Mouse (Mus musculus) MEL (cell line): Measurements from ENCODE around the gene 4931409K22Rik. TPM values are rescaled to one million over a fixed set of nuclear protein-coding genes. Genes with fewer than 3 reads are reported as not detected.

Source experiments
- DNase-seq: peaks from one replicate; pipeline ENCODE4 v3.0.0; 2011; ENCODE audit warnings: low read depth, low spot score
- H3K27ac ChIP-seq: 2 replicates; pipeline ENCODE4 v1.5.1; 2012; ENCODE audit warnings: low read depth, mild to moderate bottlenecking, control low read depth, low read length, moderate library complexity; ENCODE audit not compliant: control insufficient read depth
- H3K27me3 ChIP-seq, 2 experiments: fragments of 150-350 bp in 1 of 2; sonication (generic) in 1 of 2; 2 replicates each; pipeline ENCODE4 v1.6.1; 2012; ENCODE audit warnings: low read length in 2 of 2, mild to moderate bottlenecking in 2 of 2, improper control_type of control experiment in 1 of 2, moderate library complexity in 1 of 2; ENCODE audit not compliant: insufficient read depth in 2 of 2, control insufficient read depth in 1 of 2
- H3K36me3 ChIP-seq, 2 experiments: 2 replicates each; pipeline ENCODE4 v1.6.1; 2012 to 2014; ENCODE audit warnings: low read length in 2 of 2, improper control_type of control experiment in 1 of 2, inconsistent platforms in 1 of 2, mild to moderate bottlenecking in 1 of 2; ENCODE audit not compliant: insufficient read depth in 2 of 2, control insufficient read depth in 1 of 2
- H3K4me1 ChIP-seq, 2 experiments: fragments of 150-350 bp in 1 of 2; sonication (generic) in 1 of 2; 2 replicates each; pipeline ENCODE4 v1.6.1; 2012; ENCODE audit warnings: low read length in 2 of 2, improper control_type of control experiment in 1 of 2, mild to moderate bottlenecking in 1 of 2; ENCODE audit not compliant: insufficient read depth in 2 of 2, control insufficient read depth in 1 of 2
- H3K4me3 ChIP-seq, 2 experiments: fragments of 150-350 bp in 1 of 2; sonication (generic) in 1 of 2; 2 replicates each; pipeline ENCODE4 v1.5.1; 2012; ENCODE audit warnings: low read depth in 2 of 2, low read length in 2 of 2, mild to moderate bottlenecking in 2 of 2, moderate library complexity in 2 of 2, control low read depth in 1 of 2, improper control_type of control experiment in 1 of 2; ENCODE audit not compliant: control insufficient read depth in 1 of 2, insufficient read depth in 1 of 2
- H3K79me2 ChIP-seq: 2 replicates; pipeline ENCODE4 v1.6.1; 2012; ENCODE audit warnings: mild to moderate bottlenecking, low read length, moderate library complexity; ENCODE audit not compliant: control insufficient read depth, poor library complexity, insufficient read depth
- H3K9ac ChIP-seq: 2 replicates; pipeline ENCODE4 v1.6.1; 2012; ENCODE audit warnings: low read depth, mild to moderate bottlenecking, control low read depth, low read length, moderate library complexity; ENCODE audit not compliant: control insufficient read depth, poor library complexity, severe bottlenecking
- H3K9me3 ChIP-seq: fragments of 150-350 bp; sonication (generic); replicated peaks from 2 replicates; pipeline ENCODE4 v1.6.1; 2012; ENCODE audit warnings: mild to moderate bottlenecking, low read length, improper control_type of control experiment, moderate library complexity; ENCODE audit not compliant: insufficient read depth
- CHD2 ChIP-seq: IDR thresholded peaks from 2 replicates; pipeline ENCODE4 v1.6.1; 2011; ENCODE audit warnings: low read length, improper control_type of control experiment
- CTCF ChIP-seq, 3 experiments: IDR thresholded peaks in 2 of 3; conservative IDR thresholded peaks in 1 of 3; 2 replicates each; pipeline ENCODE4 v1.5.1; 2011 to 2012; ENCODE audit warnings: low read length in 3 of 3, low read depth in 2 of 3, mild to moderate bottlenecking in 2 of 3, improper control_type of control experiment in 1 of 3, inconsistent platforms in 1 of 3, mixed read lengths in 1 of 3, moderate library complexity in 1 of 3; ENCODE audit not compliant: control insufficient read depth in 1 of 3, insufficient read depth in 1 of 3, poor library complexity in 1 of 3, severe bottlenecking in 1 of 3
- E2F4 ChIP-seq: IDR thresholded peaks from 2 replicates; pipeline ENCODE4 v1.6.1; 2011; ENCODE audit warnings: low read depth, low read length, improper control_type of control experiment, borderline replicate concordance
- ELF1 ChIP-seq: IDR thresholded peaks from 2 replicates; pipeline ENCODE4 v1.6.1; 2014; ENCODE audit warnings: low read depth, mild to moderate bottlenecking, inconsistent platforms, low read length, improper control_type of control experiment, moderate library complexity
- GATA1 ChIP-seq: IDR thresholded peaks from 2 replicates; pipeline ENCODE4 v1.6.1; 2011; ENCODE audit warnings: low read depth, low read length, improper control_type of control experiment
- HCFC1 ChIP-seq: IDR thresholded peaks from 2 replicates; pipeline ENCODE4 v1.6.1; 2012; ENCODE audit warnings: low read depth, mild to moderate bottlenecking, inconsistent platforms, low read length, improper control_type of control experiment, moderate library complexity
- MXI1 ChIP-seq: IDR thresholded peaks from 2 replicates; pipeline ENCODE4 v1.6.1; 2011; ENCODE audit warnings: mild to moderate bottlenecking, low read depth, low read length, improper control_type of control experiment
- MYB ChIP-seq: IDR thresholded peaks from 2 replicates; pipeline ENCODE4 v1.6.1; 2011; ENCODE audit warnings: mild to moderate bottlenecking, low read depth, low read length, improper control_type of control experiment
- NELFE ChIP-seq: IDR thresholded peaks from 2 replicates; pipeline ENCODE4 v1.6.1; 2011; ENCODE audit warnings: low read depth, low read length, improper control_type of control experiment
- NRF1 ChIP-seq: IDR thresholded peaks from 2 replicates; pipeline ENCODE4 v1.6.1; 2014; ENCODE audit warnings: low read depth, mild to moderate bottlenecking, inconsistent platforms, low read length, improper control_type of control experiment, moderate library complexity; ENCODE audit not compliant: poor library complexity, insufficient read depth, severe bottlenecking
- POLR2A ChIP-seq, 2 experiments: IDR thresholded peaks; 2 replicates each; pipeline ENCODE4 v1.6.1; 2011 to 2012; ENCODE audit warnings: low read length in 2 of 2, mild to moderate bottlenecking in 2 of 2, control low read depth in 1 of 2, improper control_type of control experiment in 1 of 2, low read depth in 1 of 2, moderate library complexity in 1 of 2; ENCODE audit not compliant: control insufficient read depth in 1 of 2, insufficient read depth in 1 of 2, poor library complexity in 1 of 2
- POLR2AphosphoS2 ChIP-seq: IDR thresholded peaks from 2 replicates; pipeline ENCODE4 v1.6.1; 2011; ENCODE audit warnings: low read length, improper control_type of control experiment
- RAD21 ChIP-seq: IDR thresholded peaks from 2 replicates; pipeline ENCODE4 v1.6.1; 2011; ENCODE audit warnings: mild to moderate bottlenecking, low read depth, low read length, improper control_type of control experiment
- SMC3 ChIP-seq: IDR thresholded peaks from 2 replicates; pipeline ENCODE4 v1.6.1; 2011; ENCODE audit warnings: low read depth, low read length, improper control_type of control experiment
- TAL1 ChIP-seq: IDR thresholded peaks from 2 replicates; pipeline ENCODE4 v1.6.1; 2012; ENCODE audit warnings: mild to moderate bottlenecking, inconsistent platforms, low read length, moderate library complexity, mixed read lengths
- TBP ChIP-seq: IDR thresholded peaks from 2 replicates; pipeline ENCODE4 v1.8.0; 2011; ENCODE audit warnings: low read depth, low read length, improper control_type of control experiment
- UBTF ChIP-seq: IDR thresholded peaks from 2 replicates; pipeline ENCODE4 v1.6.1; 2012; ENCODE audit warnings: low read depth, mild to moderate bottlenecking, inconsistent platforms, low read length, improper control_type of control experiment, moderate library complexity, borderline replicate concordance; ENCODE audit not compliant: insufficient read depth
- USF2 ChIP-seq, 2 experiments: IDR thresholded peaks; 2 replicates each; pipeline ENCODE4 v1.6.1; 2011 to 2012; ENCODE audit warnings: improper control_type of control experiment in 2 of 2, low read length in 2 of 2, borderline replicate concordance in 1 of 2, inconsistent platforms in 1 of 2, low read depth in 1 of 2, mild to moderate bottlenecking in 1 of 2; ENCODE audit not compliant: insufficient read depth in 1 of 2
- ZC3H11A ChIP-seq: IDR thresholded peaks from 2 replicates; pipeline ENCODE4 v1.6.1; 2012; ENCODE audit warnings: low read depth, mild to moderate bottlenecking, inconsistent platforms, low read length, improper control_type of control experiment
- ZKSCAN1 ChIP-seq: IDR thresholded peaks from 2 replicates; pipeline ENCODE4 v1.6.1; 2012; ENCODE audit warnings: low read depth, mild to moderate bottlenecking, inconsistent platforms, low read length, improper control_type of control experiment, moderate library complexity
- ZNF384 ChIP-seq: IDR thresholded peaks from 2 replicates; pipeline ENCODE4 v1.6.1; 2012; ENCODE audit warnings: low read depth, mild to moderate bottlenecking, inconsistent platforms, low read length, improper control_type of control experiment
- polyA plus RNA-seq, 2 experiments: library from polyadenylated mRNA; stranded (reverse) in 1 of 2; unstranded in 1 of 2; fragments of >175 nt in 1 of 2; fragments of >200 nt in 1 of 2; gene quantifications; 2 replicates each; pipeline versions ENCODE4 v1.2.1 to v1.2.4; 2012; ENCODE audit warnings: low replicate concordance in 2 of 2, low read depth in 1 of 2; ENCODE audit not compliant: insufficient read length in 2 of 2, insufficient read depth in 1 of 2, missing spikeins in 1 of 2
- total RNA-seq: library from RNA; depleted of rRNA; stranded (reverse); fragments of 300-350 nt; gene quantifications from 2 replicates; pipeline ENCODE4 v1.2.3, GENCODE M21; 2012

The 4931409K22Rik gene
- total and polyA plus RNA-seq, 3 experiments = not detected

DNA sequence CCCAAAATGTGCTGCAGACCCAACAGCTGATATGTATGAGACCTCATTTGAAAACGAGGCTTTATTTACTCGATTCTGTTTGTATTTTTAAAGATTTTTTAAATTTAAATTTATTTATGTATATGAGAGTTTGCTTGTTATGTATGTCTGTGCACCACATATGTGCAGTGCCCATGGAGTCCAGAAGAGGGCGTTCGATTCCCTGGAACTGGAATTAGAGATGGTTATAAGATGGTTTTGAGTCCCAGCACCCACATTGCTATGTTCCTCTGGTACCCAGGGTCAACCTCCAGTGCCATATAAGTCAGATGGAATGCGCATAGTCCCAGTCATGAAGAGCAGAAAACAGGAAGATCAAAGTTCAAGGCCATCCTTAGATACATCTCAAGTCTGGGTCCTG is 22.3 kb downstream of the 4931409K22Rik start:
- H3K4me3 ChIP-seq = no peak overlapping the region
- TF ChIP-seq ZC3H11A = peak; percentile 61
- TF ChIP-seq POLR2AphosphoS2 = no peak
- TF ChIP-seq USF2 (IDR thresholded peaks at IDR 0.05; ENCODE audit: borderline replicate concordance in 1 of 2, insufficient read depth in 1 of 2, low read depth in 1 of 2, low read length in 2 of 2) = no peak
- peak; percentile 70 for TF ChIP-seq SMC3
- no peak for TF ChIP-seq HCFC1
- no peak for TF ChIP-seq ELF1
- TF ChIP-seq TBP = no peak
- peak; percentile 51 for TF ChIP-seq RAD21
- TF ChIP-seq POLR2A (IDR thresholded peaks at IDR 0.05; ENCODE audit: control insufficient read depth in 1 of 2, insufficient read depth in 1 of 2, low read depth in 1 of 2, low read length in 2 of 2, poor library complexity in 1 of 2) = no peak
- TF ChIP-seq CTCF (IDR thresholded peaks at IDR 0.05 in 2 of 3, conservative IDR thresholded peaks at IDR 0.05 in 1 of 3; ENCODE audit: control insufficient read depth in 1 of 3, insufficient read depth in 1 of 3, low read depth in 2 of 3, low read length in 3 of 3, poor library complexity in 1 of 3, severe bottlenecking in 1 of 3) = peak; percentile 57 to 66 (median 64)
- no peaks in the 10 kb centered on the region for H3K79me2 ChIP-seq
- H3K27ac ChIP-seq = no peak overlapping the region
- no peak overlapping the region for H3K9ac ChIP-seq
- H3K9me3 ChIP-seq = no peaks in the 10 kb centered on the region
- H3K36me3 ChIP-seq = peaks cover 0 to 6% of the 10 kb centered on the region in 2 experiments; a peak in 2 of 4 replicates
- H3K4me1 ChIP-seq = peaks cover 0 to 4% of the 10 kb centered on the region in 2 experiments; a peak in 2 of 4 replicates
- H3K27me3 ChIP-seq = peaks cover 3 to 6% of the 10 kb centered on the region in 2 experiments
- DNase-seq = peak; percentile 61

DNA sequence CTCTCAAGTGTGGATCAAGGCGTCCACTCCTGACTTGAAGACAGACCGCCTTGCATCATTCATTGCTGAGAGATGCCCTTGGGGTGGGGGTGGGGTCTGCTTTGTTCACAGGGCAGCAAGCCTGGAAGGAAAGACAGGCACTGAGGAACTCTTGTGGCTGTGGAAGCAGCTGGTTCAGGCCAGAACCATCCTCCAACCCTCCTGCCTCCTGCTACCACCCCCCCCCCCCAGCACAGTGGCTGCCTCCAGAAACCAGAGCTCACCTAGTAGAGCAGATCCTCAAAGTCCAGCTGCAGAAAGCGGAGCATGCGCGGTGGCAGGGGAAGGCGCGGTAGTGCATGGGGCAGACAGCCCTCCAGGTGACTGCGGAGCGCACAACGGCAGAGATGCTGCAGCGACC is 23.2 kb downstream of the 4931409K22Rik start:
- TF ChIP-seq UBTF = no peak
- no peak for TF ChIP-seq RAD21
- no peak for TF ChIP-seq TAL1
- TF ChIP-seq POLR2AphosphoS2 = no peak
- TF ChIP-seq E2F4 = no peak
- TF ChIP-seq ZKSCAN1 = no peak
- TF ChIP-seq ZNF384 = no peak
- TF ChIP-seq CHD2 = no peak
- no peak for TF ChIP-seq USF2 (IDR thresholded peaks at IDR 0.05; ENCODE audit: borderline replicate concordance in 1 of 2, insufficient read depth in 1 of 2, low read depth in 1 of 2, low read length in 2 of 2)
- TF ChIP-seq NELFE = no peak
- no peak for TF ChIP-seq NRF1
- TF ChIP-seq MYB = no peak
- no peak for TF ChIP-seq ELF1
- TF ChIP-seq MXI1 = no peak
- no peak for TF ChIP-seq GATA1
- no peak for TF ChIP-seq TBP

More for the DNA sequence above, 23.2 kb downstream of the 4931409K22Rik start:
- H3K4me1 ChIP-seq = peaks cover 1 to 7% of the 10 kb centered on the region in 2 experiments; a peak in 3 of 4 replicates
- H3K9me3 ChIP-seq = no peaks in the 10 kb centered on the region
- DNase-seq = no peak
- H3K36me3 ChIP-seq = peaks cover 0 to 8% of the 10 kb centered on the region in 2 experiments; a peak in 2 of 4 replicates
- peaks cover 1 to 6% of the 10 kb centered on the region in 2 experiments; a peak in 3 of 4 replicates for H3K27me3 ChIP-seq
- H3K27ac ChIP-seq = no peak overlapping the region
- H3K9ac ChIP-seq = no peak overlapping the region
- H3K79me2 ChIP-seq = no peaks in the 10 kb centered on the region
- no peak overlapping the region for H3K4me3 ChIP-seq
